Mouse (Mus musculus) ES-E14 (cell line): Measurements from ENCODE around the gene Trappc3.

Experiments
- HCFC1 ChIP-seq: IDR thresholded peaks from 2 replicates; pipeline ENCODE4 v1.6.1; 2012; ENCODE audit warnings: low read length, inconsistent platforms, borderline replicate concordance; ENCODE audit not compliant: insufficient read depth
- ZNF384 ChIP-seq: IDR thresholded peaks from 2 replicates; pipeline ENCODE4 v1.6.1; 2012; ENCODE audit warnings: low read depth, low read length, inconsistent platforms

DNA sequence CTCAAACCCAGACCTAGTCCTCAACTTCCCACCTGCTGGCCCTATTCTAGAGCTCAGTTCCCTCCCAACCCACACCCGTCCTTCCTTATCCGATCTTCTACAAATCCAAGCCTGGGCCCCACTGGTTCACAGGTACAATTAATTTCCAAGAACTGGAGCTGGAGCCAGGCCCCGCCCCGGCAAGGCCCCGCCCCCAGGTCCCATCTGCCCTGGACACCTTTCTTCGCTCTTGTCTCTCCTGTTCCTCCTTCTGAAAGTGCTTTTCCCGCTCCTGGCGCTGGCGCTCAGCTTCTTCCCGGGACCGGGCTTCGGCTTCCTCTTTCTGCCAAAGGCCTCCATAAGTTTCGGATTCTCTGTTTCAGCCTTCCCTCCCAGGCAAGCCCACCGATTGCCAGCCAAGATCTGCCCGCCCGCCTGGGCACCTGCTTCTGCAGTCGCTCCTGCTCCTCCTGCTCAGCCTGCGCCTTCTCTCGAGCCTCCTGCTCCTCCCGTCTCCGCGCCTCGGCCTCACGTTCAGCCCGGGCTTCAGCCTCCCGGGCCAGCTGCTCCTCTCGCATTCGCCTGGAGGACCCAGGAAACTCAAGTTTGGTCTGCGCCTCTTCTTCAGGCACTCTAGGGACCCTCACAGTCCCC is 28.3 kb upstream of the Trappc3 start:
- no peak for TF ChIP-seq ZNF384
- no peak for TF ChIP-seq HCFC1
